Mouse (Mus musculus) activated CD4-positive, CD25-positive, alpha-beta regulatory T cell (primary cell): ENCODE results near the gene Grcc10. TPM values are rescaled to one million over a fixed set of nuclear protein-coding genes. Genes with fewer than 3 reads are reported as not detected.

Source experiments
- polyA plus RNA-seq, 2 experiments: library from polyadenylated mRNA; unstranded; fragments of 100-300 nt; shearing (Covaris generic); gene quantifications; one replicate each; pipeline ENCODE4 v1.2.1; 2017

Grcc10 gene
- 100 to 1,000 TPM; 443 to 508 TPM for polyA plus RNA-seq

GRCm38 (mm10) chr6:124740888-124741761 lies at the start of gene Grcc10:
Grcc10 (minus strand) TSS chr6:124741374.

GRCm38 (mm10) chr6:124779222-124779983 lies 38.2 kb upstream of the Grcc10 start, which contains the start of gene Lrrc23:
Lrrc23 (minus strand) TSS chr6:124779727.

GRCm38 (mm10) chr6:124769101-124769765 lies 28.1 kb upstream of the Grcc10 start, which contains the start of gene Eno2:
Eno2 (minus strand) TSS chr6:124769673.

GRCm38 (mm10) chr6:124755831-124756595 lies 14.8 kb upstream of the Grcc10 start, which contains the start of the genes Gm45234 and Atn1:
Gm45234 (minus strand) TSS chr6:124756021.
Atn1 (minus strand) TSS chr6:124756524.

GRCm38 (mm10) chr6:124738511-124739023 lies 2.6 kb downstream of the Grcc10 start, which contains the start of gene Ptpn6:
Ptpn6 (minus strand) TSS chr6:124738714.

GRCm38 (mm10) chr6:124711824-124712782 lies 29.1 kb downstream of the Grcc10 start, which contains the start of the genes Emg1 and Phb2:
Emg1 (minus strand) TSS chr6:124712178.
Phb2 (plus strand) TSS chr6:124712336.

Other genes with a start within 250 kb of the Grcc10 start
- gene C1rl, start 248.3 kb downstream of the Grcc10 start, polyA plus RNA-seq: not detected
- under 1 TPM; 0.17 to 0.53 TPM for gene C1ra, start 229.0 kb downstream of the Grcc10 start, polyA plus RNA-seq
- gene C1s1, start 199.0 kb downstream of the Grcc10 start, polyA plus RNA-seq: under 1 TPM in 1 of 2 experiments, not detected in 1; 0.21 TPM
- gene C1rb, start 171.1 kb downstream of the Grcc10 start, polyA plus RNA-seq: not detected
- gene C1s2, start 105.3 kb downstream of the Grcc10 start, polyA plus RNA-seq: not detected
- gene Lpcat3, start 78.3 kb downstream of the Grcc10 start, polyA plus RNA-seq: 10 to 100 TPM; 51.5 to 80.2 TPM
- 100 to 1,000 TPM; 250 to 341 TPM for gene Emg1, start 29.2 kb downstream of the Grcc10 start, polyA plus RNA-seq
- 100 to 1,000 TPM; 199 to 262 TPM for gene Phb2, start 29.0 kb downstream of the Grcc10 start, polyA plus RNA-seq
- 100 to 1,000 TPM; 271 to 272 TPM for gene Ptpn6, start 2.7 kb downstream of the Grcc10 start, polyA plus RNA-seq
- not detected for gene Gm45234, start 14.6 kb upstream of the Grcc10 start, polyA plus RNA-seq
- 10 to 100 TPM in 1 of 2 experiments, 1 to 10 TPM in 1; 3.7 to 10.9 TPM for gene Atn1, start 15.2 kb upstream of the Grcc10 start, polyA plus RNA-seq
- 1 to 10 TPM; 3.3 to 7.1 TPM for gene Eno2, start 28.3 kb upstream of the Grcc10 start, polyA plus RNA-seq
- gene Lrrc23, start 38.4 kb upstream of the Grcc10 start, polyA plus RNA-seq: 1 to 10 TPM in 1 of 2 experiments, not detected in 1; 2.7 TPM
- gene Spsb2, start 67.3 kb upstream of the Grcc10 start, polyA plus RNA-seq: 1 to 10 TPM; 2.1 to 9.7 TPM
- gene Tpi1, start 72.9 kb upstream of the Grcc10 start, polyA plus RNA-seq: 100 to 1,000 TPM; 147 to 163 TPM
- 10 to 100 TPM; 71.4 to 93.4 TPM for gene Usp5, start 88.1 kb upstream of the Grcc10 start, polyA plus RNA-seq
- gene Cdca3, start 88.2 kb upstream of the Grcc10 start, polyA plus RNA-seq: 10 to 100 TPM; 22.6 to 23.4 TPM
- under 1 TPM in 1 of 2 experiments, not detected in 1; 0.25 TPM for gene Gnb3, start 98.9 kb upstream of the Grcc10 start, polyA plus RNA-seq
- under 1 TPM; 0.09 to 0.49 TPM for gene P3h3, start 116.4 kb upstream of the Grcc10 start, polyA plus RNA-seq
- under 1 TPM; 0.26 to 0.48 TPM for gene Gpr162, start 122.6 kb upstream of the Grcc10 start, polyA plus RNA-seq
- gene Cd4, start 146.8 kb upstream of the Grcc10 start, polyA plus RNA-seq: 100 to 1,000 TPM; 318 to 460 TPM
- 10 to 100 TPM in 1 of 2 experiments, 1 to 10 TPM in 1; 7.9 to 13.9 TPM for gene Lag3, start 170.3 kb upstream of the Grcc10 start, polyA plus RNA-seq
- gene Ptms, start 178.7 kb upstream of the Grcc10 start, polyA plus RNA-seq: 10 to 100 TPM; 48.9 to 51.3 TPM
- 100 to 1,000 TPM; 180 to 204 TPM for gene Mlf2, start 190.0 kb upstream of the Grcc10 start, polyA plus RNA-seq
- 10 to 100 TPM; 63.1 to 67.0 TPM for gene Cops7a, start 224.2 kb upstream of the Grcc10 start, polyA plus RNA-seq